Mouse (Mus musculus): Measurements from ENCODE around the gene Rtl8b. TPM values are rescaled to one million over a fixed set of nuclear protein-coding genes. Genes with fewer than 3 reads are reported as not detected.

The Rtl8b gene
- polyA plus RNA-seq (2012; ENCODE audit: low replicate concordance) = 8.5 and 19.0 TPM in 2 replicates

DNA sequence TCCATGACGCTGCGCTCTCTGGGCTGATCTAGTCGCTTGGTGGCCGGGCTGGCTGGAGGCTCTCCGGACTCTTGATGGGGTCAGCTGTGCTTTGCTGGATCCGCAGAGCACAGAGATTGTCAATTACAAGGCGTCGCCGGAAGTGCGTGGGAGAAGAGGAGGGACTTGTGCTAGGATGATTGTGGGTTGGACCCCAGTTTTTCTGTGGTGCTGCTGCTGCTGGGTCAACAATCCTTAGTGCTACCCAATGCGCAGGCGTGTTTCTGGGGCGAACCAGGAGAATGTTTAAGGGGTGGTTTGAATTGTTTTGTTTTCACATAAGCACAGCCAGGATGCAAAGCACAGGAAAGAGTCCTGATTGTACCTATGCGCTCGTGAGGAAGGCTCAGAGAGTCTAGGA, at the start of gene Rtl8b:
Rtl8b (minus strand) TSS at position 115 of the 400 bp plus-strand sequence.

DNA sequence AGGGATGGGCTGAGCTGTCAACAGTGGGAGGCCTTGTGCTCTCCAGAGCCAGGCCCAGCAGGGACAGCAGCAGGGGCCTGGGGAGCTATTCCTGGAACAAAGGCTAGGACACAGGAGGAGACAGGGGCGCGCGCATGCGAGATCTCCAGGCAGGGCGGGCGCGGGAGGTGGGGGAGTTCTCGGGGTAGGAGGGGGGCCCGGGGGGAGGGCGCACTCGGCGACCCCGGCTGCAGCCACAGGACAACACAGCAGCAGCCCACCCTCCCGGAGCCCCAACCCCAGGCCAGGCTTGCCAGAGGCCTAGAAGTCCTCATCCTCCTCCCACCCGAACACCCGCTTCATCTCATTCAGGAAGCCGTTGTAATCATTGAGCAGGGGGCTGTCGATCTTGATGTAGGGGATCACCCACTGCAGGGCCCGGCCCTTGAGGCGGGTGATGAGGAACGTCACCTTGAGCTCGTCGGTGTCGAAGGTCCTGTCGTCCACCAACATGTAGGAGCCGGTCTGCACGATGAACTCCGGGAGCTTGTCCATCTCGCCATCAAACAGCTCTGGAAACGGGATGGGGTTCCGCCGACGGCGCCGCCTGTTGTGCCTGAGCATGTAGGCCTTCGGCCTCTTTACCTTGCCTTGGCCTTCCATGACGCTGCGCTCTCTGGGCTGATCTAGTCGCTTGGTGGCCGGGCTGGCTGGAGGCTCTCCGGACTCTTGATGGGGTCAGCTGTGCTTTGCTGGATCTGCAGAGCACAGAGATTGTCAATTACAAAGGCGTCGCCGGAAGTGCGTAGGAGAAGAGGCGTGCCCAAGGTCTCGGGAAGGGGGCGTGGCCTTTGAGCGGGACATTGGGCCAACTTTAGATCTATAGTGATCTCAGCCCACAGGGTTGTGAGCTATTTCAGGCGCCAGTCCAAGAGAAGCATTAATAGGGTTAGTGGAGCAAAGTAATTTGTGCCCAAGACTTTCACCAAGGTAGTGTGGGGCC, 26.9 kb downstream of the Rtl8b start, which contains the start of gene Rtl8a:
Rtl8a (minus strand) TSS at position 703 of the 982 bp plus-strand sequence.

Other genes starting within 250 kb of the Rtl8b start
- gene Etd, start 235.5 kb downstream of the Rtl8b start, polyA plus RNA-seq (2012; ENCODE audit: low replicate concordance) = not detected in 2 replicates
- not detected in 2 replicates for gene Rtl8c, start 62.4 kb downstream of the Rtl8b start, polyA plus RNA-seq (2012; ENCODE audit: low replicate concordance)
- not detected in 2 replicates for gene Gm14597, start 61.4 kb downstream of the Rtl8b start, polyA plus RNA-seq (2012; ENCODE audit: low replicate concordance)
- 1.3 and 10.6 TPM in 2 replicates for gene Rtl8a, start 26.7 kb downstream of the Rtl8b start, polyA plus RNA-seq (2012; ENCODE audit: low replicate concordance)
- not detected in 2 replicates for gene 4930502E18Rik, start 54.4 kb upstream of the Rtl8b start, polyA plus RNA-seq (2012; ENCODE audit: low replicate concordance)
- not detected in 2 replicates for gene 1700013H16Rik, start 87.4 kb upstream of the Rtl8b start, polyA plus RNA-seq (2012; ENCODE audit: low replicate concordance)
- 0.11 TPM in 1 of 2 replicates, not detected in the other for gene Zfp36l3, start 106.0 kb upstream of the Rtl8b start, polyA plus RNA-seq (2012; ENCODE audit: low replicate concordance)
- not detected in 2 replicates for gene Xlr, start 127.3 kb upstream of the Rtl8b start, polyA plus RNA-seq (2012; ENCODE audit: low replicate concordance)